Mouse (Mus musculus): ENCODE results near the gene Gm21954.
A peak's percentile ranks its signal among the peaks of the same experiment; 100 is the strongest.

The Gm21954 gene

GRCm38 (mm10) chr3:55472110-55472509 lies at the start of gene Gm21954:
Gene Gm21954 (minus strand): TSS chr3:55472210.
- DNase-seq, result no peak

- peak; percentile 64 to 71 for DNase-seq
These were observed 49.8 kb upstream of the Gm21954 start for GRCm38 (mm10) chr3:55521776-55522175.

- DNase-seq, result peak; percentile 94 to 95
These were observed 48.5 kb upstream of the Gm21954 start for GRCm38 (mm10) chr3:55520240-55521180.

GRCm38 (mm10) chr3:55517454-55518014 lies 45.5 kb upstream of the Gm21954 start:
- DNase-seq, result no peak

DNA sequence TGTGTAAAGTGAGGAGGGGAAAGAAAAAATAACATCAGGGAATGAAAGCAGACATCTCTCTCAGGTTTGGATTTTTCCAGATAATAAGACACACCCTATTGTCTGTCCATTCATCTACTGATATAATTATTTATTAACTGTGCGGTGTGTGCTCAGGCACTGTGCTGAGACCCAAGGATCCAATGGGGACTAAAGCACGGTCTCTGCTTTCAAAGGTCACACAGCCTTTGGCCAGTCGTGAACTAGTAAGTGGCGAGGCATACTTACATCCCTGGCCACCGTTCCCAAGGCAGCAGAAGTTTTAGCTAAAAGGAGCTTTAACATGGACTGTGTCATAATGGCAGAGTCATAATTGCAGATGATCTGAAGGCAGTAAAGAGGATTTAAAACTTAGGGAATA lies 44.0 kb upstream of the Gm21954 start:
- no peak for DNase-seq

DNA sequence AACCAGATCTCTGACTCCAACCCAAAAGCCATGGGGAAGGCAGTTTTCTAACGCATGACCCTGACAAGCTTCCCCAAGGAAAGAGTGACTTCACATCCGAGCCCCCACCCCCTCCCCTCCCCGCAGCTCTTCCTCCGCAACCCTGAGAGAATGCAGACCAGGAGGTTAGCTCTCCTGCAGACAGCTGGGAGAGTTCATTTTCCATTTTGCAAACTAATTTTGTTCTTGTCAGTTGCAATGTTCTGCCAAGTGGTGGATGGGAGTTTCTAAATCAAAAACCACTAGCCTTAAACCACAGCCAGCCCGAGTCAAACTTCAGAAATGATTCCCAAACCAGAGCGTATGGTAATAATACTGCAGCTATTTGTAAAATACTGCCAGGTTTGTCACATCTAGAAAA lies 39.6 kb upstream of the Gm21954 start:
- no peak for DNase-seq

DNA sequence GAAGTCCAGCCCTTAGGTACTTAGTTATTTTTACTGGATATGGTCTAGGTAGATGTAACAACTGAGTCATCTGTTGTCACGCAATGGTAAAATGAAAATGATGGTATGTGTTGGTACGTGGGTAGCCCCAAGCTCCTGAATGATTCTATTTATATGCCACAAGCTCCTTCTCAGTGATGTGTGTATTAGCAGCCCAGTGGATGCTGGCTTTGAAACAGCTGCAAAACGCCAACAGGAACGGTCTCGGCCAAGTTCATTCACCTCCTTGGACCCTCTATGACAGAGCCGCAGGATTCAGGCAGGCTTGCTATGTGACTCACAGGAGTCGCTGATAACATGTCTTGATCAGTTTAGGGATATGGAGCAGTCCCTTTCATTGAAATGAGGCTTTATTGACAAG lies 38.2 kb upstream of the Gm21954 start:
- DNase-seq, result no peak

DNA sequence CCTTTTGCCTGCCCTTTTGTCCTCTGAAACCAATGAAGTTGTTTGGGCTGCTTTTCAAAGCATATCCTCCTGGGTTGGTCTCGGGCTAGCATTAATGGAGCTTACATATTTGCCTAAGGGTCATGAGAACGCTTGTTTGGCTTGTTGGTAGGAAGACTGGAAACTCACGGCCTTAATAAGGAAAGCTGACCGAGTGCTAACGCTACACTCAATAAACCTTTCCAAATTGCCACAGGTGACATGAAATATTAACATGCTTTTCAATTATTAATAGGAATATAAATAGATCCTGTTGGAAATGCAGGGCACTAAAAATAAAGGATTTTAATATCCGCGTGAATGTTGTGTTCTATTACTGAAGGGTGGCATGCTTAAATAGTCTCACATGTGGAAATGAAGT lies 27.3 kb upstream of the Gm21954 start:
- no peak for DNase-seq

- no peak for DNase-seq
These were observed 24.5 kb upstream of the Gm21954 start for GRCm38 (mm10) chr3:55496462-55496941.

DNA sequence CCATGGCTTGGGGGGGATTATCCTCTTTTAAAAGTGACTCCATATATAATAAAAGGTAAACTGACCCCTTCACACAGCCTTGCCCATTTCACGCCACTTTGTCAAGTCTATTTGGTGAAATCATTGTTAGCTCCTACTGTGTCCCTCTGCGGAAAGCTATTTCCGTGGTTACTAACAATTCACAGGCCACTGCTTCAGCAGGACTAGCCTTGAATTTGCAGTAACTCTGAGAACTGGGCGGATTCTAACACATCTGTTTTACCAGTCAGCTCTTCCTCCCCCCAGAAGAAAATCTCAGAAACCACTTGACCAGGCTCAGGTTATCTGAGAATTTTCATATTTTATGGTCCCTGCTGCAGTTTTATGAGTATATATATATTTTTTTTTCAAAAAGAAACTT lies 23.9 kb upstream of the Gm21954 start:
- no peak for DNase-seq

- no peak for DNase-seq
These were observed 23.2 kb upstream of the Gm21954 start for GRCm38 (mm10) chr3:55495231-55495630.

DNA sequence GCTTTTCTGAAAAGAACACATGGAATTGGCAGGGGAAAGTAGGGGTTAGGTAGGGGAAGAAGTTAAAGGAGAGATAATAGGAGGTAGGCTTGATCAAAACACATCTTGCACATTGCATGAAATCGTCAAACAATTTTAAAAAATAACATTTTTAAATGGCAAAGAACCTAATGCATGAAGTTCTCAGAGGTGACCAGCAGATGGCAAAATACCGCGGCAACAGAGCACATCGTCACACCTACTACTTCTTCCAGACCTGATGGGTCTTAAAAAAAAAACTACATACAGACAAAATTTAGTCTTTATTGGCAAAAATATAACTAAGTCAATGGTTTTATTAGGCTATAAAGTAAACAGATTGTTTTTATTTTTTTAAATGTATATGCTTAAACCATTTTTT lies 22.3 kb upstream of the Gm21954 start:
- DNase-seq, result peak in 1 of 2 experiments; percentile 56

DNA sequence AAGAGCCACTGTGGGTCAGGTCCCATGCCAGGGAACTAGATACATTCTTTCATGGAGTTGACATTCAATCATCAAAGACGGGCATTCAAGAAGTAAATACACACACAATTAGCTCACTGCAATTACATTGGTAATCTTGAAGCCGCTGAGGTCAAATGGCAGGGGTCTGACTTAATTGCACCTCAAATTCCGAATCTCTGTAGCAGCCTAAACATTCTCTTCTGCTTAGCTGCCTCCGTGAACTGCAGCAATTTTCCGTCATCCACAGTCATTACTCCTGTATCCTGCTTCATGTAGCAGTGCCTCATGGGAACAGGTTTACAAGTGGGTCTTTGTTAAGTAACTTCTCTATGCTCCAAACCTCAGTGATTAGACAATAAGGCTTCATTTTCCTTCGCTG lies 20.0 kb upstream of the Gm21954 start:
- no peak for DNase-seq

GRCm38 (mm10) chr3:55489231-55489990 lies 17.4 kb upstream of the Gm21954 start:
- peak; percentile 80 to 90 for DNase-seq

DNA sequence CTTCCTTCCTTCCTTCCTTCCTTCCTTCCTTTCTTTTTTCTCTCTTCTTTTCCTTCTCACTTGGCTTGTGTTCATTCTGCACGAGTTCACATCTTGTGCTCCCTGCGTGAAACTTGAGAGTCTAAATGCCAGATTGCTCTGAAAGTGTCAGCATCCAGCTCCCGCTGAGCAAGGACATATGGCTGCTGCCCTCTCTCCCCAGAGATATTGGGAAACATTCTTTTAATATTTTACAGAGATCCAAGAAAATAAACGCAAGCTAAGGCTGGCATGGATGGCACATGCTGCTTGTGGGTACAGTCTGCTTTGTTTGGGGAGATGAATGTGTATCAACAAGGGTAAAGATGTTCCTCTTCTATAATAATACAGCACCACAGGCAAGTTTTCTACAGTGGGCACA lies 11.3 kb upstream of the Gm21954 start:
- peak; percentile 73 to 89 for DNase-seq

DNA sequence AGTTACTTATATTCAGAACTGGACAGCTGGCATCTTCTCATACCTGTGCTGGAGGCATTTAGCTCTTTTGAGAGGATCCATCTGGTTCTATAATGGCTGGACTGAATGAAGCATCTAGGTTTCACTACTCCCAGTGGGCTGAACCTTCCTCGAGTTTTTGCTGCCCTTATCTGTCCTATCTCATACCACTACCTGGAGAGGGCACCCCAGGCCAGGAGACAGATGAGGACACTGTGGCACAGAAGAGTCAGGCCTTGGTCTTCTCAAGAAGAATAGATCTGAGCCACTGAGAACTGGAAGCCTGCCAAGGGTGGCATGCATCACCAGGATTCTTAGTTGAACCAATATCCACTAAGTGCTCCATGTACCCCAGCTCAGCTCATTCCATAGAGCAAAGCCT lies 9.1 kb upstream of the Gm21954 start:
- DNase-seq, result peak in 1 of 2 experiments; percentile 24

DNA sequence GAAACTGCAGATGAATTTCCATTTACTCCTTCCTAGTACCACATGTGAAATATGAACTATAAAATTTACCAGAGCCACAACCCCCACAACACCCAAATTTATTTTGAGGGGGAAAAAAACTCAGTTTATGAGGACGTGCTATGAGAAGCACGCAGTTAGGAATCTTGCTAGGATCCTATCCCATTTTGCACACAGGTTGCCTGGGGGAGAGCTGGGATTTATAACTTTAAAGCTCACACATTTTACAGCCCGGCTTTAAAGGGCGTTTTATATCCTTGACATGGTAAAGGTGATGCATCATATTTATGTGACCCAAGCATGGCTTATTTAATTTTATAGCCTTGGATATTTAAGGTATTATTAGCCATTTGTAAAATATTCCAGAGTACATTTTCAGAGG lies 7.3 kb upstream of the Gm21954 start:
- DNase-seq, result no peak

- peak in 1 of 2 experiments; percentile 34 for DNase-seq
These were observed 4.7 kb upstream of the Gm21954 start for GRCm38 (mm10) chr3:55476694-55477093.

- DNase-seq, result no peak
These were observed 1.1 kb upstream of the Gm21954 start for GRCm38 (mm10) chr3:55473146-55473545.

DNA sequence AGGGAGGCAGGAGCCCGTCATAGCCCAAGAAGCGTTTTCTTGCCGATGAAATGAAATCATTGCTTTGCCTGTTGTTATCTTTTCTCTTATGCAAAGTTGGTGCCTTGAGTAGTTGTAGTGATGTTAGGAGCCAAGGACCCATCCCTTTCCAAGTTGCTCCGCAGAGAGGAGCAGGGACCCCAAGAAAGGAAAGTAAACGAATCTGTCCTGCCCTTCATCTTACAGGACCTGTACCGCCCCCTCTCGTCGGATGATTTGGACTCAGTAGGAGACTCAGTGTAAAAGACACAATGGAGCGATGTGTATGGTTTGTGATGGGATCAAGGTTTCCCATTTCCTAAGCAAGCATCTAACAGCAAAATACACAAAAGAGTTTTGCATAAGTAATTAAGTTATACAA lies 5.7 kb downstream of the Gm21954 start:
- DNase-seq, result peak in 1 of 2 experiments; percentile 55

DNA sequence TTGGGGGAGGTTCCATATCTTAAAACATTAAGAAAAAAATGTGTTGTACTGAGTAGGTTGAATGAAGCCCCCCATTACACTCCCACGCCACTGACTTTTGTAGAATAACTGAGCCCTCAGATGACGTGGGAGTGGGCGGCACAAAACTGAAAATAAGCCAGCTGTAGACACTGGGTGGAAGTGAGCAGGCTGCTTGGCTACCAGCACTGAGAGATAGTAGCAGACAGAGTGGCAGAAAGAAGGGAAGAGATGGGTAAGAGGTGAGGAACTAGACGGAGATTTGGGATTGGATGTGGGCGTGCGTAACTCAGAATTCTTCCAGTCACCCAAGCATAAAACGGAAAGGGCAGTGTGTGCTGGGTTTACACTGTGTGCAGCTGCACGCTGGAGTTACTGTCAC lies 6.2 kb downstream of the Gm21954 start:
- no peak for DNase-seq

DNA sequence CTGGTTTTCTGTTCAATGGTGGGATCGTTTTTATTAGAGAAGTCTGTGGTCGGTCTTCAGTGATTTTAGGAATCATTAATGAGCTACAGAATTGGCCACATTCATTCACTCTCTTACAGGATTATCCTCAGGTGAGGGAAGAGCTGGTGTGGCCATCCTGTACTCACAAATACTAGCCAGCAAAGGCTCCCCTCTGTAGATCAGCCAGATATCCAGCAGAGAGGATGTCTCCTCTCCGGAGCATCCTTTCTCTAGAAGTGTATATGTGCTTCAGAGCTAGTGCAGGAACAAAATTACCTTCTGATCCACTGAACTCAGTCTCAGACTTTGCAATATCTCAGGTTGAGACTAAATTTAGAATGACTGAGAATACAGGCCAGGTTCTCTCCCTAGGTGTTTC lies 7.8 kb downstream of the Gm21954 start:
- DNase-seq, result peak in 1 of 2 experiments; percentile 57

All from cerebellum, postnatal 14 days (tissue).